Mouse (Mus musculus) liver, adult 2 months (tissue): ENCODE results near the gene Dtd1. TPM values are rescaled to one million over a fixed set of nuclear protein-coding genes. Genes with fewer than 3 reads are reported as not detected.

ENCODE experiments used
- DNase-seq: peaks from one replicate; pipeline ENCODE4 v3.0.0-alpha.2; 2011; ENCODE audit warnings: low read depth, low spot score; ENCODE audit errors: extremely low read depth
- H3K27ac ChIP-seq: fragments of 200-500 bp; replicated peaks from 2 replicates; pipeline ENCODE4 v1.5.1; 2012; ENCODE audit warnings: low read depth, mild to moderate bottlenecking, control low read depth, inconsistent platforms, low read length; ENCODE audit not compliant: insufficient read depth
- H3K27me3 ChIP-seq: fragments of 200-500 bp; 2 replicates; pipeline ENCODE4 v1.6.1; 2012; ENCODE audit warnings: mild to moderate bottlenecking, moderate library complexity, low read length, inconsistent platforms; ENCODE audit not compliant: control insufficient read depth, insufficient read depth
- H3K36me3 ChIP-seq: fragments of 200-500 bp; 2 replicates; pipeline ENCODE4 v1.6.1; 2012; ENCODE audit warnings: low read length, inconsistent platforms; ENCODE audit not compliant: control insufficient read depth, insufficient read depth
- H3K4me1 ChIP-seq: fragments of 200-500 bp; 2 replicates; pipeline ENCODE4 v1.6.1; 2011; ENCODE audit warnings: low read length; ENCODE audit not compliant: control insufficient read depth, insufficient read depth
- H3K4me3 ChIP-seq: fragments of 200-500 bp; 2 replicates; pipeline ENCODE4 v1.5.1; 2011; ENCODE audit warnings: low read depth, mild to moderate bottlenecking, control low read depth, low read length, moderate library complexity; ENCODE audit not compliant: insufficient read depth
- H3K79me2 ChIP-seq: fragments of 200-500 bp; 2 replicates; pipeline ENCODE4 v1.6.1; 2012; ENCODE audit warnings: inconsistent platforms, mild to moderate bottlenecking, low read length, moderate library complexity; ENCODE audit not compliant: control insufficient read depth, insufficient read depth
- H3K9ac ChIP-seq: fragments of 200-500 bp; 2 replicates; pipeline ENCODE4 v1.6.1; 2012; ENCODE audit warnings: low read depth, mild to moderate bottlenecking, control low read depth, inconsistent platforms, low read length
- CTCF ChIP-seq: fragments of 200-500 bp; IDR thresholded peaks from 2 replicates; pipeline ENCODE4 v1.5.1; 2011; ENCODE audit warnings: low read depth, low read length, control low read depth
- POLR2A ChIP-seq: fragments of 200-500 bp; IDR thresholded peaks from 2 replicates; pipeline ENCODE4 v1.6.1; 2011; ENCODE audit warnings: low read length, control low read depth; ENCODE audit not compliant: insufficient read depth; ENCODE audit errors: extremely low read depth
- WGBS: fragments of 180-500 bp; shearing (Covaris S2); methylation state at CpG from one replicate; pipeline ENCODE4 v1.1.7; 2018; 5-methylcytosine and 5-hydroxymethylcytosine counted together
- polyA plus RNA-seq: library from polyadenylated mRNA; depleted of rRNA; stranded (reverse); fragments of >200 nt; gene quantifications from 2 replicates; pipeline ENCODE4 v1.2.3, GENCODE M21; 2012
- total RNA-seq: library from RNA; depleted of rRNA; stranded (reverse); fragments of >200 nt; gene quantifications from 2 replicates; pipeline ENCODE4 v1.2.3, GENCODE M21; 2014

The Dtd1 gene
- total and polyA plus RNA-seq, 2 experiments, result 8.8 to 14.2 TPM

DNA sequence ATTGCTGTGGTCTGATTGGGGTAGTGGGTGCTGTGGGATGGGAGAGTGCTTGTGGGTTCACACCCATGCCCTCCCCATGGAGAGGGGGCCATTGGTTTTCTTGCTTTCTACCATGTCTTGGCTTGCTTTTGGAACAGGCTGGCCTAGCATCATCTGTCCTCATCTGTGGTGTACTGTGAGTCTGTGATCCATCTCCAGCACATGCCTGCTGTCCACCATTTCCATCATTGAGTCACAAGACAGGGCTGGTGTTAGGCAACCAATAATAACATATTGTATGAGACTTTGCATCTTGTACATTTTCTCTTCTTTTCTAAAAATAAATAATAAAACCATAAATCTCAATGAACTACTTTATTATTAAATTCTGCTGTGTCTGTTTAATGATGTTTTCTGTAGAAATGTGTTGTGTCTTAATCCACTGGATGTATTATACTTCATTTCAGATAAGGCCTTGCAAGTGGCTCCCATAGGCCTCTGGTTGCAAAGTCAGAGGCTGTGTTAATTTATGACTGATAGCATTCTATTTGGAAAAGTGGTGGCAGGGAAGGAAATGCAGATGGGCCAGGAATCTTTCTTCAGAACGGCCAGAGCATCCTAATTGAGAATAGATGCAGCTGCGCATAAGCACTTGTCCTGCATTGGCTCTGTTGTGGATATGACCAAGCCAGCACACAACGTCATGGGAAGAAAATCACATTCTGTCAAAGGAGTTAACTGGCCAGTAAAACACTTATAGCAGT, 168.8 kb downstream of the Dtd1 start:
- Histone ChIP-seq H3K36me3 (no peaks in the 10 kb centered on the region), H3K9ac (no peak overlapping the region), H3K4me3 (no peak overlapping the region), H3K4me1 (no peaks in the 10 kb centered on the region), H3K27me3 (no peaks in the 10 kb centered on the region), H3K27ac (no peak overlapping the region), H3K79me2 (no peaks in the 10 kb centered on the region)
- WGBS, result 87% methylated on average over 3 of the region's 3 CpGs
- TF ChIP-seq CTCF, result no peak
- no peak for TF ChIP-seq POLR2A
- no peak for DNase-seq

GRCm38 (mm10) chr2:144769118-144769496, 169.4 kb downstream of the Dtd1 start:
- Histone ChIP-seq H3K4me1 (no peaks in the 10 kb centered on the region), H3K4me3 (no peak overlapping the region), H3K27me3 (no peaks in the 10 kb centered on the region), H3K27ac (no peak overlapping the region), H3K9ac (no peak overlapping the region), H3K79me2 (no peaks in the 10 kb centered on the region), H3K36me3 (no peaks in the 10 kb centered on the region)
- DNase-seq, result no peak
- TF ChIP-seq CTCF (no peak), POLR2A (no peak)
- 96% methylated on average over 2 of the region's 2 CpGs for WGBS

- no peaks in the 10 kb centered on the region for H3K4me1 ChIP-seq
- no peak overlapping the region for H3K4me3 ChIP-seq
- H3K9ac ChIP-seq, result no peak overlapping the region
- WGBS, result 74% methylated on average over 3 of the region's 3 CpGs
- H3K79me2 ChIP-seq, result no peaks in the 10 kb centered on the region
- TF ChIP-seq POLR2A (no peak), CTCF (no peak)
- H3K27me3 ChIP-seq, result no peaks in the 10 kb centered on the region
- no peak overlapping the region for H3K27ac ChIP-seq
- H3K36me3 ChIP-seq, result no peaks in the 10 kb centered on the region
- no peak for DNase-seq
Observed at GRCm38 (mm10) chr2:144769556-144769955, 169.9 kb downstream of the Dtd1 start.

DNA sequence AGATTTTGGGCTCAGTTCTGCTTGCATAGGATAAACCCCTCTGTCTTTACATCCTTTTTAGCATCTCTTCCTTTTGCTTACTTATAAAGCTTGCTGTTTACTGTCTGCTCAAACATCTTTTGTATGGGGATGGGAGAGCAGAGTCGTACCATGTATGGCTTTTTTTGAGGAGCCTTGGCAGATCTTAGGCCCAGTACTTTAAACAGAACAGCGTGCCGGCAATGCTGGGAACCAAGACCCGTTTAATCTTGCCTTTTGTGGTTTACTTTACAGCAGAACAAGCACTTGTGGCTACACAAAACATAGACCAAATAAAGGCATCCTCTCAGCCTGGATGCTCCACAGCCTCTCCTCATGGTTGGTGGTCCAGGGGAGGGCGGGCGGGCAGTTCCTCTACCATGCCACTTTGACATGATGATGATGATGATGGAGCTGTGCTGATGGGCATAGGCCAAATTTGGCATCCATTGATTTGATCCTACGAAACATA, 170.8 kb downstream of the Dtd1 start:
- H3K9ac ChIP-seq, result no peak overlapping the region
- no peak for TF ChIP-seq CTCF
- TF ChIP-seq POLR2A, result no peak
- no peak overlapping the region for H3K27ac ChIP-seq
- 91% methylated on average over 7 of the region's 7 CpGs for WGBS
- no peaks in the 10 kb centered on the region for H3K36me3 ChIP-seq
- H3K4me3 ChIP-seq, result no peak overlapping the region
- no peaks in the 10 kb centered on the region for H3K4me1 ChIP-seq
- no peaks in the 10 kb centered on the region for H3K27me3 ChIP-seq
- DNase-seq, result no peak
- H3K79me2 ChIP-seq, result no peaks in the 10 kb centered on the region

- no peak for DNase-seq
- Histone ChIP-seq H3K27ac (no peak overlapping the region), H3K9ac (no peak overlapping the region), H3K27me3 (no peaks in the 10 kb centered on the region), H3K79me2 (no peaks in the 10 kb centered on the region), H3K36me3 (no peaks in the 10 kb centered on the region), H3K4me3 (no peak overlapping the region), H3K4me1 (no peaks in the 10 kb centered on the region)
- TF ChIP-seq CTCF, result no peak
- TF ChIP-seq POLR2A, result no peak
- WGBS, result 88% methylated on average over 4 of the region's 4 CpGs
Observed at GRCm38 (mm10) chr2:144771841-144772240, 172.1 kb downstream of the Dtd1 start.

DNA sequence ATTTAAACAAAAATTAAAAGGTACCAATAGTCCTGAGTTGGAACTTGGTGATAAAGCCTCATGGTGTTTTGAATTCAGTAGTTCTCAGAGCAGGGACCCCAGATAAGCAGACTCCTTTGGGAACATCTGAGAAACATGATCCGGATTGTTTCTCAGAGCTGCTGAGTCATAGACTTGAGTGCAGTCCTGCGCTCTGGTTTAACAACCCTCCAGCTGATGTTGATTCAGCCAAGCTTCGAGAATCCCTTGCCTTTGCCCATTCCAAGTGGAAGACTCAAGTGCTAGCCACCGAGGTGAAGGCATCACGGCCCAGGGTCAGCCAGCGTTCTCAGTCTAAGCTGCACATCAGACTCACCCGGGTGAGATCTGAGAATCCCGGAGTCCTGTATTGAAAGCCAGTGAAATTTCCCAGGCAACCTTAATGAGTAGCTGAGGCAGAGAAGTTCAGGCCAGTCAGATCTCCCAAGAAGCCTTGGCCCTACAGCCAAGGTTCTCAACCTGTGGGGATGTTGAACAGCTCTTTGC, 175.0 kb downstream of the Dtd1 start:
- Histone ChIP-seq H3K9ac (no peak overlapping the region), H3K27ac (no peak overlapping the region), H3K4me3 (no peak overlapping the region), H3K4me1 (no peaks in the 10 kb centered on the region), H3K79me2 (no peaks in the 10 kb centered on the region), H3K36me3 (no peaks in the 10 kb centered on the region), H3K27me3 (no peaks in the 10 kb centered on the region)
- whole genome bisulfite sequencing, result 88% methylated on average over 8 of the region's 8 CpGs
- no peak for TF ChIP-seq POLR2A
- DNase-seq, result no peak
